Mouse (Mus musculus) adrenal gland, adult 2 months (tissue): ENCODE measurements at regions not wholly inside any gene's neighbourhood (a gene's known extent, or its start where the extent isn't known, plus 50 kb on each side); places are given as distances from the start of the nearest gene placed in this dataset.

ENCODE experiments used
- DNase-seq: peaks from one replicate; pipeline ENCODE4 v3.0.0; 2021

GRCm38 (mm10) chr13:79057424-79057823 is 857.9 kb upstream of the Nr2f1 start:
- DNase-seq = no peak

- no peak for DNase-seq
These were observed 854.9 kb upstream of the Nr2f1 start for GRCm38 (mm10) chr13:79054481-79054880.

GRCm38 (mm10) chr13:79053428-79053827 is 853.9 kb upstream of the Nr2f1 start:
- no peak for DNase-seq

- no peak for DNase-seq
These were observed 847.7 kb upstream of the Nr2f1 start for GRCm38 (mm10) chr13:79047240-79047639.

- DNase-seq = no peak
These were observed 845.1 kb upstream of the Nr2f1 start for GRCm38 (mm10) chr13:79044657-79045056.

GRCm38 (mm10) chr13:79037883-79038282 is 838.3 kb upstream of the Nr2f1 start:
- no peak for DNase-seq

GRCm38 (mm10) chr13:79035276-79035675 is 835.7 kb upstream of the Nr2f1 start:
- DNase-seq = no peak

GRCm38 (mm10) chr13:79029974-79030373 is 830.4 kb upstream of the Nr2f1 start:
- DNase-seq = peak; percentile 5

GRCm38 (mm10) chr13:79027877-79028760 is 828.6 kb upstream of the Nr2f1 start:
- peak; percentile 36 for DNase-seq

GRCm38 (mm10) chr13:79025645-79026044 is 826.1 kb upstream of the Nr2f1 start:
- no peak for DNase-seq

- DNase-seq = no peak
These were observed 818.5 kb upstream of the Nr2f1 start for GRCm38 (mm10) chr13:79018051-79018450.

- DNase-seq = no peak
These were observed 803.8 kb upstream of the Nr2f1 start for GRCm38 (mm10) chr13:79003313-79003712.

GRCm38 (mm10) chr13:78998855-78999254 is 799.3 kb upstream of the Nr2f1 start:
- no peak for DNase-seq

GRCm38 (mm10) chr13:78992326-78992725 is 792.8 kb upstream of the Nr2f1 start:
- no peak for DNase-seq

GRCm38 (mm10) chr13:78985921-78986320 is 786.4 kb upstream of the Nr2f1 start:
- DNase-seq = no peak

GRCm38 (mm10) chr13:78977224-78977780 is 777.7 kb upstream of the Nr2f1 start:
- DNase-seq = no peak

GRCm38 (mm10) chr13:78938351-78938741 is 738.8 kb upstream of the Nr2f1 start:
- DNase-seq = no peak

- no peak for DNase-seq
These were observed 738.1 kb upstream of the Nr2f1 start for GRCm38 (mm10) chr13:78937389-78938350.

- no peak for DNase-seq
These were observed 736.6 kb upstream of the Nr2f1 start for GRCm38 (mm10) chr13:78935990-78936650.

- DNase-seq = no peak
These were observed 728.8 kb upstream of the Nr2f1 start for GRCm38 (mm10) chr13:78928347-78928746.

- no peak for DNase-seq
These were observed 721.2 kb upstream of the Nr2f1 start for GRCm38 (mm10) chr13:78920802-78921201.

GRCm38 (mm10) chr13:78909839-78910238 is 710.3 kb upstream of the Nr2f1 start:
- no peak for DNase-seq
